Mouse (Mus musculus) CH12.LX (cell line): Measurements from ENCODE around the gene Adat3. TPM values are rescaled to one million over a fixed set of nuclear protein-coding genes. Genes with fewer than 3 reads are reported as not detected.
A peak's percentile ranks its signal among the peaks of the same experiment; 100 is the strongest.

Experiments used
- DNase-seq: peaks from one replicate; pipeline ENCODE4 v3.0.0-alpha.2; 2013; ENCODE audit errors: extremely low read depth
- H3K27ac ChIP-seq: 2 replicates; pipeline ENCODE4 v1.5.1; 2012; ENCODE audit warnings: low read depth, mild to moderate bottlenecking, control low read depth, moderate library complexity; ENCODE audit not compliant: insufficient read depth
- H3K27me3 ChIP-seq: replicated peaks from 2 replicates; pipeline ENCODE3; 2012; ENCODE audit warnings: inconsistent platforms
- H3K36me3 ChIP-seq, 2 experiments: replicated peaks in 1 of 2; 2 replicates each; pipeline versions ENCODE3 to v1.6.1; 2012; ENCODE audit warnings: inconsistent platforms in 1 of 2, low read length in 1 of 2, mild to moderate bottlenecking in 1 of 2, mixed read lengths in 1 of 2, moderate library complexity in 1 of 2; ENCODE audit not compliant: control insufficient read depth in 1 of 2, insufficient read depth in 1 of 2
- H3K4me1 ChIP-seq, 2 experiments: 2 replicates each; pipeline ENCODE4 v1.6.1; 2012; ENCODE audit warnings: inconsistent platforms in 1 of 2, moderate library complexity in 1 of 2; ENCODE audit not compliant: insufficient read depth in 2 of 2, control insufficient read depth in 1 of 2
- H3K4me2 ChIP-seq: 2 replicates; pipeline ENCODE4 v1.6.1; 2012; ENCODE audit warnings: low read depth, mild to moderate bottlenecking, control low read depth; ENCODE audit not compliant: poor library complexity, insufficient read depth, severe bottlenecking
- H3K4me3 ChIP-seq, 3 experiments: fragments of 150-350 bp in 1 of 3; sonication (generic) in 1 of 3; replicated peaks in 1 of 3; 2 replicates each; pipeline versions ENCODE3 to v1.5.1; 2011 to 2012; ENCODE audit warnings: low read depth in 2 of 3, low read length in 2 of 3, mild to moderate bottlenecking in 2 of 3, moderate library complexity in 2 of 3, control low read depth in 1 of 3, improper control_type of control experiment in 1 of 3, inconsistent platforms in 1 of 3, mixed read lengths in 1 of 3; ENCODE audit not compliant: poor library complexity in 1 of 3
- H3K79me2 ChIP-seq: replicated peaks from 2 replicates; pipeline ENCODE4 v1.6.1; 2012; ENCODE audit warnings: mild to moderate bottlenecking, moderate library complexity; ENCODE audit not compliant: control insufficient read depth, poor library complexity, insufficient read depth, severe bottlenecking; ENCODE audit errors: extremely low read depth
- H3K9ac ChIP-seq: 2 replicates; pipeline ENCODE4 v1.6.1; 2012; ENCODE audit warnings: low read depth, mild to moderate bottlenecking, control low read depth, moderate library complexity; ENCODE audit not compliant: insufficient read depth
- H3K9me3 ChIP-seq: replicated peaks from 2 replicates; pipeline ENCODE3; 2012; ENCODE audit warnings: low read length, inconsistent platforms, mixed read lengths
- BHLHE40 ChIP-seq: IDR thresholded peaks from 2 replicates; pipeline ENCODE4 v1.6.1; 2011; ENCODE audit warnings: mild to moderate bottlenecking, low read depth, low read length, improper control_type of control experiment
- CHD1 ChIP-seq: IDR thresholded peaks from 2 replicates; pipeline ENCODE4 v1.6.1; 2012; ENCODE audit warnings: low read depth, low read length, improper control_type of control experiment, inconsistent platforms
- CHD2 ChIP-seq: IDR thresholded peaks from 2 replicates; pipeline ENCODE4 v1.6.1; 2011; ENCODE audit warnings: low read length, improper control_type of control experiment
- E2F4 ChIP-seq: IDR thresholded peaks from 2 replicates; pipeline ENCODE4 v1.6.1; 2011; ENCODE audit warnings: low read depth, low read length, improper control_type of control experiment; ENCODE audit not compliant: insufficient replicate concordance
- HCFC1 ChIP-seq: IDR thresholded peaks from 2 replicates; pipeline ENCODE4 v1.6.1; 2012; ENCODE audit warnings: low read depth, mild to moderate bottlenecking, inconsistent platforms, low read length, improper control_type of control experiment
- JUN ChIP-seq: IDR thresholded peaks from 2 replicates; pipeline ENCODE4 v1.6.1; 2011; ENCODE audit warnings: low read depth, mild to moderate bottlenecking, low read length, improper control_type of control experiment, moderate library complexity; ENCODE audit not compliant: insufficient read depth
- JUND ChIP-seq: conservative IDR thresholded peaks from 2 replicates; pipeline ENCODE4 v1.6.1; 2011; ENCODE audit warnings: low read depth, low read length, improper control_type of control experiment
- MAFK ChIP-seq: IDR thresholded peaks from 2 replicates; pipeline ENCODE4 v1.6.1; 2011; ENCODE audit warnings: low read length, improper control_type of control experiment; ENCODE audit not compliant: insufficient replicate concordance
- MAX ChIP-seq: IDR thresholded peaks from 2 replicates; pipeline ENCODE4 v1.6.1; 2011; ENCODE audit warnings: low read length, improper control_type of control experiment
- POLR2A ChIP-seq: IDR thresholded peaks from 2 replicates; pipeline ENCODE4 v1.6.1; 2011; ENCODE audit warnings: low read depth, mild to moderate bottlenecking, improper control_type of control experiment, low read length
- RCOR1 ChIP-seq: conservative IDR thresholded peaks from 2 replicates; pipeline ENCODE4 v1.6.1; 2012; ENCODE audit warnings: low read depth, mild to moderate bottlenecking, inconsistent platforms, low read length, improper control_type of control experiment
- SMC3 ChIP-seq: IDR thresholded peaks from 2 replicates; pipeline ENCODE4 v1.6.1; 2011; ENCODE audit warnings: low read depth, low read length, improper control_type of control experiment
- TCF12 ChIP-seq: IDR thresholded peaks from 2 replicates; pipeline ENCODE4 v1.6.1; 2014; ENCODE audit warnings: low read depth, mild to moderate bottlenecking, inconsistent platforms, low read length, improper control_type of control experiment
- USF2 ChIP-seq: conservative IDR thresholded peaks from 2 replicates; pipeline ENCODE4 v1.6.1; 2011; ENCODE audit warnings: low read depth, low read length, improper control_type of control experiment
- dilution Hi-C: fragments of 300-500 bp; cut with MboI; formaldehyde crosslinking; loops from 2 replicates; pipeline ENCODE4 v1.14.3; 2020; ENCODE audit warnings: low sequenced_read_pairs; ENCODE audit not compliant: extremely low pct_unique_long_range_greater_than_20kb, extremely low pct_ligation_motif_present
- in situ Hi-C: fragments of 300-500 bp; cut with MboI; formaldehyde crosslinking; loops from 3 replicates; pipeline ENCODE4 v1.14.3; 2019; ENCODE audit warnings: low sequenced_read_pairs, low pct_ligation_motif_present, low pct_unique_long_range_greater_than_20kb, mixed read lengths
- polyA plus RNA-seq: library from polyadenylated mRNA; unstranded; fragments of >175 nt; gene quantifications from 2 replicates; pipeline ENCODE4 v1.2.1, GENCODE M21; 2012; ENCODE audit warnings: low read depth; ENCODE audit not compliant: insufficient read length
- total RNA-seq, 2 experiments: library from RNA; depleted of rRNA; stranded (reverse); fragments of 300-350 nt in 1 of 2; fragments of >200 nt in 1 of 2; gene quantifications; 2 replicates each; pipeline ENCODE4 v1.2.3; 2012 to 2014

Gene Adat3
- total and polyA plus RNA-seq, 3 experiments = 5.0 to 6.7 (median 6.6) TPM

DNA sequence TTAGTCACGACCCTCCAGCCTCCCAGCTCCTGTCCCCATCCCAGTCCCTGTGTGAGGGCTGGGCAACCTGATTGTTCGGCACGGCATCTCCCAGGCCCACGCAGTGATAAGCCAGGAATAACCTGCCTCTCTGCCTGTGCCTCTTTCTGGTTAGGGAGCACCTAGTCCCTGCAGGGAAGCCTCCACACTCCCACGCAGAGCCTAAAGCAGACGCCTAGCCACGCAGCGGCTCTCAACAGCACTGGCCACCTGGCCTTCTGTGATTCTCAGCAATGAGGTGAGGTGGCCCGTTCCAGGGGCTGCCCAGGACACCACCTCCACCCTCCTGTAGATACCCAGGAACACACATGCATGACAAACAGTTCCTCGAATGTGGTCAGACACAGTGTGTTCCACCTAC lies 47.7 kb downstream of the Adat3 start:
- Histone ChIP-seq H3K4me2 (no peak overlapping the region), H3K4me1 (peaks cover 10 to 21% of the 10 kb centered on the region in 2 experiments; a peak in 3 of 4 replicates), H3K4me3 (no peak overlapping the region), H3K27ac (no peak overlapping the region), H3K9ac (no peak overlapping the region), H3K27me3 (no peaks in the 10 kb centered on the region), H3K79me2 (no peaks in the 10 kb centered on the region), H3K9me3 (no peaks in the 10 kb centered on the region), H3K36me3 (peaks cover 4 to 45% of the 10 kb centered on the region in 2 experiments)
- in situ Hi-C loops (no loop called here), dilution Hi-C loops (no loop called here)
- no peak for DNase-seq
- TF ChIP-seq RCOR1 (no peak), E2F4 (no peak), POLR2A (no peak), JUND (no peak), JUN (no peak)

DNA sequence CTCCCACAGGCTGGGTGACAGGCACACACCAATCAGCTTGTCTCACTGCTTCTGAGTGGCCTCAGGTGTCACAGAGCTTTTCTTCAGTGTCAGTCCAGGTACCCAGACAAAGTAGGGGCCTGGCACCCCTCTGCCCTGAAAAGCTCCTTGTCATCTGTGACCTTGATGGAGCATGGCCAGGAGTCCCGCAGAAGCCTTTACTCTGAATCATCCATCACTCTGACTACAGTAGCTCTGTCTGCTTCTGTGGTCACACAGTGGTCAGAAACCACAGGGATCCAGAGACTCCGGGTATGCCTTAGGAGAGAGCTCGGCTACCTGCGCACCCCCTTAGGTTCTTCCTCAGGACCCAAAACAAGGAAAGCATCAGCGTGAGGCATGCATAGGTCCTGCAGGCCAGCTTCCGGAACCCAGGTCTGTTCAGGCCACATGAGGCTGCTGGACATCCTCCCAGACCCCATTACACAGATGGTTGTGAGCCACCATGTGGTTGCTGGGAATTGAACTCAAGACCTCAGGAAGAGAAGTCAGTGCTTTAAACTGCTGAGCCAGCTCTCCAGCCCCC lies 50.6 kb downstream of the Adat3 start:
- no peaks in the 10 kb centered on the region for H3K27me3 ChIP-seq
- no peak overlapping the region for H3K27ac ChIP-seq
- DNase-seq = no peak
- dilution Hi-C loops = no loop called here
- in situ Hi-C loops = no loop called here
- H3K9ac ChIP-seq = no peak overlapping the region
- H3K9me3 ChIP-seq = no peaks in the 10 kb centered on the region
- TF ChIP-seq E2F4 (no peak), SMC3 (peak; percentile 8; the same call in 1 of the 2 replicates)
- H3K4me1 ChIP-seq = peaks cover 20 to 40% of the 10 kb centered on the region in 2 experiments
- H3K36me3 ChIP-seq = peaks cover 0 to 23% of the 10 kb centered on the region in 2 experiments
- H3K79me2 ChIP-seq = no peaks in the 10 kb centered on the region
- H3K4me2 ChIP-seq = no peak overlapping the region
- H3K4me3 ChIP-seq = no peak overlapping the region

DNA sequence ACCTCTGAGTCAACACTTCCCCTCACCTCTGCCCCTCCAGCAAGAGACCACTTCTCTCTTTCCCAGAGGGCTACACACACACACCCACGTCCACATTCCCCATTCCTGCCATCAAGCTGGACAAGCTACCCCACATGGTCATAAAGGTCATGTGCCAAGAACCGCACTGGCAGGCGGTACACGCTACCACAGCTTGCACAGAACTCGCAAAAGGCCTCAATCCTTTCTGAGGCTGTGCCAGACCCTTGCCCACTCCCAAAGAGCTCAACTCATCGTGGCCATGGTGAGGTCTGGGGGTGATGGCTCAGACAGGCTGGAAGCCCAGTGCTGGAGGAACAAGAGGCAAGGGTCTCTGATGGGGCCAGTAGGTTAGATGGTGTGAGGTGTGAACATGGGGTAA lies 52.2 kb downstream of the Adat3 start:
- Histone ChIP-seq H3K9ac (no peak overlapping the region), H3K79me2 (no peaks in the 10 kb centered on the region), H3K9me3 (no peaks in the 10 kb centered on the region), H3K4me1 (peaks cover 22 to 49% of the 10 kb centered on the region in 2 experiments), H3K27me3 (no peaks in the 10 kb centered on the region), H3K4me3 (no peak overlapping the region), H3K4me2 (no peak overlapping the region)
- DNase-seq = no peak
- dilution Hi-C loops (no loop called here), in situ Hi-C loops (no loop called here)
- TF ChIP-seq HCFC1 (no peak), CHD2 (no peak), CHD1 (no peak), JUND (no peak), TCF12 (no peak), USF2 (no peak), MAFK (no peak), MAX (no peak), BHLHE40 (no peak)
- TF ChIP-seq, all 38 proteins: peak for 0
- no peak overlapping the region for H3K27ac ChIP-seq
- H3K36me3 ChIP-seq = peaks cover 0 to 18% of the 10 kb centered on the region in 2 experiments
